Mouse (Mus musculus) right cerebral cortex, postnatal 10 days (tissue): ENCODE measurements around the gene Large2.

Experiments
- DNase-seq, 2 experiments: peaks; one replicate each; pipeline ENCODE4 v3.0.0; 2021; ENCODE audit warnings: low spot score in 2 of 2

Large2 gene

DNA sequence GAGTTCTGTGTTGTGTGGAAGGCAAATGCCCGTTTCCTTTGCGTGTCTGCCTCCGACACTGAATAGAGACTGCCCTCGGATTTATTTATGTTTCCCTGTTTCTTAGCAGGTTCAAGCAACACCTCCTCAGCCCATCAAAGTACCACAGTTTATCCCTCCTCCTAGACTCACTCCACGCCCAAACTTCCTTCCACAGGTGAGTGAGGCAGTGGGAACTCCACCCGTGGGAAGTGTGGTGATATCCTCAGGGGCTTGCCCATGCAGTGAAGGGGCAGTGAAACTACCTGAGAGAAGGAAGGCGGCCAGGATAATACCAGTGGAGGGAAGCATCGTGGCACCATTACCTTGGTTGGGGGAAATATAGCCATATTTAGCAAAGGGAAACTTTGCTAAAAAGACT is 46.5 kb downstream of the Large2 start:
- DNase-seq, result no peak

DNA sequence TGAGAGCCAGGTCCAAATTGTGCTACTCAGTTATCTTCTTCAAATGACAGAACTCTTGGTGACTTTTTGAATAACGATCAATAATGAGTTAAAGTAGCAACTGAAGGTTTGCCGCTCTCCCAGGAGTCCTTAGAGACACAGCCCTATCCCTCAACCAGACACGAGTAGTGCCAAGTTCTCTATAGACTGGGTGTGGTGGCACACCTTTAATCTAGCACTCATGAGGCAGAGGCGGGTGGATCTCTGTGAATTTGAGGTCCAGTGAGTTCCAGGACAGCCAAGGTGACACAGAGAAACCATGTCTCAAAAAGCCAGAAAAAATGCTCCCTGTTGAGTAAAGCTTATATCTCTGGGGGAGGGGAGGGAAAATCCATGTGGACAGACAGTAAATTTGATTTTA is 47.1 kb downstream of the Large2 start:
- DNase-seq, result no peak

GRCm38 (mm10) chr2:92326221-92326620 is 48.4 kb downstream of the Large2 start:
- DNase-seq, result no peak

- no peak for DNase-seq
These were observed 49.0 kb downstream of the Large2 start for GRCm38 (mm10) chr2:92325676-92326075.

DNA sequence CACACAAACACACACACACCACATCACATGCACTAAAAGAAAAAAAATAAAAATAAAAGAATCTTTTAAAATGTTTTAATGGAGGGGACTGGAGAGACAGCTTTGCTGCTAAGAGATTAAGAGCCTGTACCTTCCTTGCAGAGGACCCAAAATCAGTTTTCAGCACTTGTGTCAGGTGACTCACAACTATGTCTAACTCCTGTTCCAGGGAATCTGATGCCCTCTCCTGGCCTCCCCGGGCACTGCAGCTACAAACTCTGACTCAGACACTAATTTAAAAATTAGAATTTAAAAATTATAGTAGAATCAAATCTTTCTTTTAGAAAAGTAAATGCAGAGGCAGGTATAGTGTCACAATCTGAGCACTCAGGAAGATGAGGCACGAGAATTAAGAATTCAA is 52.0 kb downstream of the Large2 start:
- DNase-seq, result no peak

DNA sequence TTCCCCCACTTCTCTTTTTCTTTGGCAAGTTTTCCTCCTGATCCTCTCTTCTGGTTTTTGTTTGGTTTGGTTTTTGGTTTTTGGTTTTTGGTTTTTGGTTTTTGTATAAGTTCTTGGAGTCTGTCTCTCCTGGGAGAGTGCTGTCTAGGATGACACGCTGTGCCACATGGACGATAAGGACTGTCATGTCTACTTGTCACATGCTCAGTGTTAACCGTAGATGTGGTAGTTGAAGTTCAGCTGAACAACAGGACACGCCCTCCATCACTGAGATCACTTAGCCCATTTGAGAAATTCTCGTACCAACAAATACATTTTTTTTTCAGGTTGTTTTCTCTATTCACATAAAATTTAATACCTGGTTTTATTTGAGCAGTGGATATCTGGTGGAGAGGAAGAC is 57.4 kb downstream of the Large2 start:
- no peak for DNase-seq

GRCm38 (mm10) chr2:92316652-92317051 is 58.0 kb downstream of the Large2 start:
- no peak for DNase-seq
